Mouse (Mus musculus): ENCODE results near the gene Ing3. TPM values are rescaled to one million over a fixed set of nuclear protein-coding genes. Genes with fewer than 3 reads are reported as not detected.
A peak's percentile ranks its signal among the peaks of the same experiment; 100 is the strongest.

The Ing3 gene
- total RNA-seq (2014; rRNA removed): 6.4 and 7.9 TPM in 2 replicates
- 3.3 and 3.6 TPM in 2 replicates for polyA plus RNA-seq (2012; rRNA removed)

DNA sequence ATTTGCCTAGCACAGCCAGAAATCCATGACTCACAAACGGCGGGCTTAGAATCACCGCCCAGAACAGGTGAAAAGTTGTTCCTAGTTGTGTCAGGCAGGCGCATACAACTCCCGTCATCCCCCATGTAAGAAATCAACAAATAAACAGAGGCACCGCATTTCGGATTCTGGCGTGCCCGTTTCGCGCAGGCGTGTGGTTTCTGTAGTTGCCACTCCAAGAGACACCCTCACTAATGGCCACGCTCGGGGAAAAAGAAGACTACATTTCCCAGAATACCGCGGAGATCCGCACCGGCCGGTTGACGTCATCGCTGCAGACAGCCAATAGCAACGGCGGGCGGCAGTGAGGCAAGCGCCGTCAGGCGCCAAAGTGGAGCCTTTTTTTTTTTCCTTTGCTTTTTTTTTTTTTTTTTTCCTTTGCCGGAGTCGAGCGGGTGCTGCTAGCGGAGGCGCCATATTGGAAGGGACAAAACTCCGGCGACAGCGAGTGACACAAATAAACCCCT, at the start of gene Ing3:
Gene Ing3, plus strand, starts transcription at position 346 of the 506 bp plus-strand sequence.
- peak within 1 kb of the TSS; percentile 89 for H3K4me3 ChIP-seq (ENCODE audit: insufficient read depth, low read depth, low read length)
- H3K79me2 ChIP-seq (ENCODE audit: control insufficient read depth, insufficient read depth, low read length): peaks cover 8% of the 10 kb centered on the region; the same call in 1 of the 2 replicates
- peak; percentile 98 for DNase-seq (ENCODE audit: extremely low read depth, low read depth, low spot score)
- peaks cover 16% of the 10 kb centered on the region for H3K36me3 ChIP-seq (ENCODE audit: control insufficient read depth, insufficient read depth, low read length)
- WGBS: under 1% methylated on average over 35 of the region's 35 CpGs
- H3K27ac ChIP-seq (replicated peaks; ENCODE audit: insufficient read depth, low read depth, low read length): peak within 1 kb of the TSS; percentile 94
- H3K27me3 ChIP-seq (ENCODE audit: control insufficient read depth, insufficient read depth, low read length): no peaks in the 10 kb centered on the region
- H3K9ac ChIP-seq (ENCODE audit: low read depth, low read length): peak within 1 kb of the TSS; percentile 96
- TF ChIP-seq CTCF (IDR thresholded peaks at IDR 0.05; ENCODE audit: low read depth, low read length) (no peak), POLR2A (IDR thresholded peaks at IDR 0.05; ENCODE audit: extremely low read depth, insufficient read depth, low read length) (no peak)
- H3K4me1 ChIP-seq (ENCODE audit: control insufficient read depth, insufficient read depth, low read length): peaks cover 3% of the 10 kb centered on the region; the same call in 1 of the 2 replicates

DNA sequence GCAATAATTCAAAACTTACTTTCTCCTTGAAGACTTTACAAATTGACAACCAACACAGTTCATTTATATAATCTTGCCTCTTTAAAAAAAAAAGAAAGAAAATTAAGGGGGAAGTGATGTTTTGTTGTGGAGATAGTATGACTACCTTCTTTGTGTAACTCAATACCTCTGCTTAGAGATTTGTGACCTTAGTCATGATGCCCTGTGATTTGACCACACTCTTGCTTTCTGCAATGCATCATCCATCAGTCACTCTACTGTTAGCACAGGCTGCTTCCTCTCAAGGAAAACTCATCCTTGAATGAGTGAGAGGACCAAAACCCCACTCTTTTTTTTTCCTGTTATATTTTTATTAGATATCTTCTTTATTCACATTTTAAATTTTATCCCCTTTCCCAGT, 39.7 kb upstream of the Ing3 start:
- no peak overlapping the region for H3K27ac ChIP-seq (replicated peaks; ENCODE audit: insufficient read depth, low read depth, low read length)
- no peaks in the 10 kb centered on the region for H3K36me3 ChIP-seq (ENCODE audit: control insufficient read depth, insufficient read depth, low read length)
- no peak overlapping the region for H3K9ac ChIP-seq (ENCODE audit: low read depth, low read length)
- H3K4me1 ChIP-seq (ENCODE audit: control insufficient read depth, insufficient read depth, low read length): no peaks in the 10 kb centered on the region
- H3K27me3 ChIP-seq (ENCODE audit: control insufficient read depth, insufficient read depth, low read length): no peaks in the 10 kb centered on the region
- no peaks in the 10 kb centered on the region for H3K79me2 ChIP-seq (ENCODE audit: control insufficient read depth, insufficient read depth, low read length)
- no peak for DNase-seq (ENCODE audit: extremely low read depth, low read depth, low spot score)
- no peak overlapping the region for H3K4me3 ChIP-seq (ENCODE audit: insufficient read depth, low read depth, low read length)
- TF ChIP-seq CTCF (IDR thresholded peaks at IDR 0.05; ENCODE audit: low read depth, low read length): no peak
- TF ChIP-seq POLR2A (IDR thresholded peaks at IDR 0.05; ENCODE audit: extremely low read depth, insufficient read depth, low read length): no peak

DNA sequence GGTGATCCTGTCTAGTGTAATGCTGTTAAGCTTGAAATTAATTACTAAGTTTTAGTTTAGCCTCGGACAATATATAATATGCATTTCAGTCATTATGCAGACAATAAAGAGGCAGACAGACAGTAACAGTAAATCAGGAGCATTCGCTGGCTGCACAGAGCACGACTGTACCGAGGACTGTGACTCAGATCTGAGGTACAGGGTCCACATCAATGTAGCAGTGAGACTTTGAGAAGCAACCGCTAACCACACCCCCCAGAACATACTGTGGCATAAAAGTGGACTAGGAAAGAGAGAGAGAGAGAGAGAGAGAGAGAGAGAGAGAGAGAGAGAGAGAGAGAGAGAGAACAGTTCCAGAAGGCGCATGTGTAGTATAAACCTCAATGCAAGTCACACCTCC, 38.6 kb upstream of the Ing3 start:
- DNase-seq (ENCODE audit: extremely low read depth, low read depth, low spot score): no peak
- Histone ChIP-seq H3K9ac (ENCODE audit: low read depth, low read length) (no peak overlapping the region), H3K27ac (replicated peaks; ENCODE audit: insufficient read depth, low read depth, low read length) (no peak overlapping the region), H3K4me3 (ENCODE audit: insufficient read depth, low read depth, low read length) (no peak overlapping the region), H3K4me1 (ENCODE audit: control insufficient read depth, insufficient read depth, low read length) (no peaks in the 10 kb centered on the region), H3K36me3 (ENCODE audit: control insufficient read depth, insufficient read depth, low read length) (no peaks in the 10 kb centered on the region), H3K79me2 (ENCODE audit: control insufficient read depth, insufficient read depth, low read length) (no peaks in the 10 kb centered on the region), H3K27me3 (ENCODE audit: control insufficient read depth, insufficient read depth, low read length) (no peaks in the 10 kb centered on the region)
- WGBS: 68% methylated on average over 6 of the region's 6 CpGs
- no peak for TF ChIP-seq CTCF (IDR thresholded peaks at IDR 0.05; ENCODE audit: low read depth, low read length)
- no peak for TF ChIP-seq POLR2A (IDR thresholded peaks at IDR 0.05; ENCODE audit: extremely low read depth, insufficient read depth, low read length)

DNA sequence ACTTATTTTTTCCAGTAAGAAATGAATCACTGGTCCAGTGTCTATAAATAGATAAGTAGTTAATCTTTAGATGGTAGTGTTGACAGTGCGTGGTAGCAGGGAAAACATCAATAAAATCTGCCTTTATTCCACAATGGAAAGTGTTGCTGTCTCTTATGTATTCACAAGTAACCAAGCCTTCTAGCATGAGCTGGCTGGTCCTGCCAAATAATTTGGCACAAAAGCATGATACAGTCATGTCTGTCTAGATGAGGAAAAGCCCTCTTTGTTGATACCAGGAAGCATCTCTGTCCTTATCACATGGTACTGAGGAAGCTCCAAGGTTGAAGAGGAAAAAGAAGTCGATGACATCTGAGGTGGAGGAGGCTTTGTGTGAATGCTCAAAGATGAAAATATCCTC, 32.8 kb upstream of the Ing3 start:
- H3K79me2 ChIP-seq (ENCODE audit: control insufficient read depth, insufficient read depth, low read length): no peaks in the 10 kb centered on the region
- no peak for TF ChIP-seq CTCF (IDR thresholded peaks at IDR 0.05; ENCODE audit: low read depth, low read length)
- TF ChIP-seq POLR2A (IDR thresholded peaks at IDR 0.05; ENCODE audit: extremely low read depth, insufficient read depth, low read length): no peak
- H3K4me3 ChIP-seq (ENCODE audit: insufficient read depth, low read depth, low read length): no peak overlapping the region
- H3K9ac ChIP-seq (ENCODE audit: low read depth, low read length): no peak overlapping the region
- H3K27ac ChIP-seq (replicated peaks; ENCODE audit: insufficient read depth, low read depth, low read length): no peak overlapping the region
- no peaks in the 10 kb centered on the region for H3K36me3 ChIP-seq (ENCODE audit: control insufficient read depth, insufficient read depth, low read length)
- no peaks in the 10 kb centered on the region for H3K4me1 ChIP-seq (ENCODE audit: control insufficient read depth, insufficient read depth, low read length)
- H3K27me3 ChIP-seq (ENCODE audit: control insufficient read depth, insufficient read depth, low read length): no peaks in the 10 kb centered on the region
- 70% methylated on average over 2 of the region's 2 CpGs for WGBS
- DNase-seq (ENCODE audit: extremely low read depth, low read depth, low spot score): no peak

DNA sequence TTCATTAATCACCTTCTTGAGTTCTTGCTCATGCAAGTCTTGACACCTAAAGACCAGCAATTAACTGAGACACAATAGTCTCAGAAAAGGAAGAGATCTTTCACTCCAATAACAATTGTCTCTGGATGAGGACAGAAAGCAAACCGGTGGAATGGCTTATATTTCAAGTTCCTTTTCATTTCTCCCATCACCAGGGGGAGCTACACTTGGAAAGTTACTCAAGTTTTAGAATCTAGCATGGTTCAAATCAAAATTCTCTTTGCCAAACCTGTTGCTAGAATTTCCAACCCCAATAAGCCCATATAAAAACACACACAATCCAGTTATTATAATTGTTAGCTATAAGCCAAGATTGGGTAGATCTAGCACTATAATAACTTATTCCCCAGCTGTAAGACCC, 25.2 kb upstream of the Ing3 start:
- TF ChIP-seq CTCF (IDR thresholded peaks at IDR 0.05; ENCODE audit: low read depth, low read length) (no peak), POLR2A (IDR thresholded peaks at IDR 0.05; ENCODE audit: extremely low read depth, insufficient read depth, low read length) (no peak)
- Histone ChIP-seq H3K36me3 (ENCODE audit: control insufficient read depth, insufficient read depth, low read length) (no peaks in the 10 kb centered on the region), H3K4me3 (ENCODE audit: insufficient read depth, low read depth, low read length) (no peak overlapping the region), H3K27me3 (ENCODE audit: control insufficient read depth, insufficient read depth, low read length) (no peaks in the 10 kb centered on the region; the same call in 1 of the 2 replicates), H3K4me1 (ENCODE audit: control insufficient read depth, insufficient read depth, low read length) (no peaks in the 10 kb centered on the region), H3K9ac (ENCODE audit: low read depth, low read length) (no peak overlapping the region), H3K27ac (replicated peaks; ENCODE audit: insufficient read depth, low read depth, low read length) (no peak overlapping the region), H3K79me2 (ENCODE audit: control insufficient read depth, insufficient read depth, low read length) (no peaks in the 10 kb centered on the region)
- DNase-seq (ENCODE audit: extremely low read depth, low read depth, low spot score): peak; percentile 17
- 43% methylated on average over 1 of the region's 1 CpGs for WGBS

DNA sequence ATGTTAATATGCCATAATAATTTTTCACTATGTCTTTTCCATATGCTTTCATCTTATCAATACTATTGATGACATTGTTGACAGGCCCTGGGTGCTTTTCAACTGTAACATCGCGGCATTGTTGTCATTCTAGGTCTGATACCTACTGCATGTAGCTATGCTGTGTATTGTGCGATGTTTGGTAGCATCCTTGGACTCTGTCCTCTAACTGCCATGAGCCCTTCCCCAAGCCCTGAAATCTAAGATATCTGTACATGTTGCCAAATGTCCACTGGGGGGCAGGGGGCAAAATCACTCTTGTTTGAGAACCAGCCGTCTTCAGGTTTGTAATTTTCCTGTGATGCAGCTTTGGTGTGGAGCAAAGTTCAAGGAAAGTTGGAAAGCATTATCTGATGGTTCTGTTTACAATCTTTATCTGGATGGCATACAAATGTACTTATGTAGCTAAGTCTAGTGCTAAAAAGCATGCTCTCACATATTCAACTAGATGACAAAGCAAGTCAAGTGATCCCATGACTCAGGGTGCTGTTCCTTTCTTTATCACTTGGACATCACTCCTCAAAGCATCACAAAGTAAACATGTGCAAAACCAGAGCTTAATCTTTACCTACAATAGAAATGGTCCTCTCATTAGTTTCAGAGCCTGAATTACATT, 11.3 kb upstream of the Ing3 start:
- TF ChIP-seq POLR2A (IDR thresholded peaks at IDR 0.05; ENCODE audit: extremely low read depth, insufficient read depth, low read length): no peak
- no peak for TF ChIP-seq CTCF (IDR thresholded peaks at IDR 0.05; ENCODE audit: low read depth, low read length)
- no peaks in the 10 kb centered on the region for H3K27me3 ChIP-seq (ENCODE audit: control insufficient read depth, insufficient read depth, low read length)
- H3K79me2 ChIP-seq (ENCODE audit: control insufficient read depth, insufficient read depth, low read length): no peaks in the 10 kb centered on the region
- 32% methylated on average over 4 of the region's 4 CpGs for WGBS
- no peak overlapping the region for H3K27ac ChIP-seq (replicated peaks; ENCODE audit: insufficient read depth, low read depth, low read length)
- no peak overlapping the region for H3K4me3 ChIP-seq (ENCODE audit: insufficient read depth, low read depth, low read length)
- no peak overlapping the region for H3K9ac ChIP-seq (ENCODE audit: low read depth, low read length)
- no peaks in the 10 kb centered on the region for H3K36me3 ChIP-seq (ENCODE audit: control insufficient read depth, insufficient read depth, low read length)
- DNase-seq (ENCODE audit: extremely low read depth, low read depth, low spot score): peak; percentile 34
- H3K4me1 ChIP-seq (ENCODE audit: control insufficient read depth, insufficient read depth, low read length): peaks cover 4% of the 10 kb centered on the region; the same call in 1 of the 2 replicates
